Mouse (Mus musculus) midbrain, embryonic 13.5 days (tissue): ENCODE measurements at regions not wholly inside any gene's neighbourhood (a gene's known extent, or its start where the extent isn't known, plus 50 kb on each side); places are given as distances from the start of the nearest gene placed in this dataset.
A peak's percentile ranks its signal among the peaks of the same experiment; 100 is the strongest.
"Not testable (repeated sequence)": the region's sequence is repeated elsewhere in the genome, so short reads cannot be mapped to it uniquely, and the experiment has no call there.

Experiments
- ATAC-seq: fragments of 200-750 bp; cut with Nextera tagmentation; 2 replicates; pipeline ENCODE4 v1.8.0; 2017; ENCODE audit warnings: mild to moderate bottlenecking, moderate TSS enrichment, moderate library complexity
- H3K27ac ChIP-seq: fragments of 300-500 bp; sonication (generic); 2 replicates; pipeline ENCODE4 v1.5.1; 2015; ENCODE audit warnings: inconsistent platforms, mild to moderate bottlenecking, moderate library complexity
- H3K27me3 ChIP-seq: fragments of 300-500 bp; sonication (generic); 2 replicates; pipeline ENCODE4 v1.6.1; 2015; ENCODE audit warnings: mild to moderate bottlenecking, inconsistent platforms
- H3K36me3 ChIP-seq: fragments of 300-500 bp; sonication (generic); 2 replicates; pipeline ENCODE4 v1.6.1; 2015; ENCODE audit warnings: mild to moderate bottlenecking, inconsistent platforms
- H3K4me1 ChIP-seq: fragments of 300-500 bp; sonication (generic); replicated peaks from 2 replicates; pipeline ENCODE4 v1.6.1; 2015; ENCODE audit warnings: inconsistent platforms
- H3K4me2 ChIP-seq: fragments of 300-500 bp; sonication (generic); replicated peaks from 2 replicates; pipeline ENCODE4 v1.6.1; 2015; ENCODE audit warnings: moderate library complexity, mild to moderate bottlenecking, inconsistent platforms
- H3K4me3 ChIP-seq: fragments of 300-500 bp; sonication (generic); replicated peaks from 2 replicates; pipeline ENCODE4 v1.5.1; 2015; ENCODE audit warnings: mild to moderate bottlenecking, inconsistent platforms
- H3K9ac ChIP-seq: fragments of 300-500 bp; sonication (generic); replicated peaks from 2 replicates; pipeline ENCODE4 v1.6.1; 2015; ENCODE audit warnings: mild to moderate bottlenecking, inconsistent platforms
- H3K9me3 ChIP-seq: fragments of 300-500 bp; sonication (generic); 2 replicates; pipeline ENCODE4 v1.6.1; 2016; ENCODE audit warnings: mild to moderate bottlenecking, inconsistent platforms
- WGBS: fragments of 180-500 bp; shearing (Covaris S2); methylation state at CpG from one replicate; pipeline ENCODE4 v1.1.7; 2015; 5-methylcytosine and 5-hydroxymethylcytosine counted together

- Histone ChIP-seq H3K4me1 (no peaks in the 10 kb centered on the region), H3K9ac (no peak overlapping the region), H3K27ac (no peak overlapping the region), H3K27me3 (no peaks in the 10 kb centered on the region), H3K4me3 (no peak overlapping the region), H3K36me3 (no peaks in the 10 kb centered on the region), H3K4me2 (no peak overlapping the region), H3K9me3 (no peaks in the 10 kb centered on the region)
- 73% methylated on average over 2 of the region's 2 CpGs for WGBS
- ATAC-seq: 0 out of 2 replicates have a peak, but pooled peaks have one; percentile 37
Observed at GRCm38 (mm10) chr14:107214391-107214790, 1108.4 kb downstream of the Trim52 start.

- H3K4me2 ChIP-seq: no peak overlapping the region
- no peaks in the 10 kb centered on the region for H3K9me3 ChIP-seq
- no peaks in the 10 kb centered on the region for H3K27me3 ChIP-seq
- no peaks in the 10 kb centered on the region for H3K36me3 ChIP-seq
- no peak overlapping the region for H3K4me3 ChIP-seq
- WGBS: 92% methylated on average over 2 of the region's 2 CpGs
- H3K27ac ChIP-seq: no peak overlapping the region
- no peak for ATAC-seq
- no peak overlapping the region for H3K9ac ChIP-seq
- no peaks in the 10 kb centered on the region for H3K4me1 ChIP-seq
Observed at GRCm38 (mm10) chr14:107264182-107264581, 1158.2 kb downstream of the Trim52 start.

GRCm38 (mm10) chr14:107280346-107280745 is 1174.3 kb downstream of the Trim52 start:
- 89% methylated on average over 7 of the region's 7 CpGs for WGBS
- not testable (repeated sequence) for H3K4me1 ChIP-seq, H3K4me3 ChIP-seq, H3K4me2 ChIP-seq, ATAC-seq, H3K36me3 ChIP-seq, H3K27ac ChIP-seq, H3K9ac ChIP-seq, H3K27me3 ChIP-seq, H3K9me3 ChIP-seq

GRCm38 (mm10) chr14:107329302-107329701 is 1223.3 kb downstream of the Trim52 start:
- Histone ChIP-seq H3K4me1 (no peaks in the 10 kb centered on the region), H3K27me3 (no peaks in the 10 kb centered on the region), H3K9ac (no peak overlapping the region), H3K27ac (no peak overlapping the region), H3K4me3 (no peak overlapping the region), H3K9me3 (no peaks in the 10 kb centered on the region), H3K36me3 (no peaks in the 10 kb centered on the region), H3K4me2 (no peak overlapping the region)
- 80% methylated on average over 1 of the region's 1 CpGs for WGBS
- ATAC-seq: no peak

- H3K9ac ChIP-seq: no peak overlapping the region
- H3K9me3 ChIP-seq: no peaks in the 10 kb centered on the region
- H3K4me2 ChIP-seq: no peak overlapping the region
- H3K4me3 ChIP-seq: no peak overlapping the region
- H3K27me3 ChIP-seq: no peaks in the 10 kb centered on the region
- no peak for ATAC-seq
- H3K36me3 ChIP-seq: no peaks in the 10 kb centered on the region
- H3K4me1 ChIP-seq: no peaks in the 10 kb centered on the region
- no peak overlapping the region for H3K27ac ChIP-seq
Observed at GRCm38 (mm10) chr14:107340205-107340604, 1234.2 kb downstream of the Trim52 start.

- H3K9ac ChIP-seq: no peak overlapping the region
- no peak overlapping the region for H3K4me3 ChIP-seq
- H3K36me3 ChIP-seq: no peaks in the 10 kb centered on the region
- WGBS: 70% methylated on average over 1 of the region's 1 CpGs
- H3K27me3 ChIP-seq: no peaks in the 10 kb centered on the region
- H3K4me2 ChIP-seq: no peak overlapping the region
- no peaks in the 10 kb centered on the region for H3K9me3 ChIP-seq
- no peak overlapping the region for H3K27ac ChIP-seq
- peak; percentile 53; the same call in 1 of the 2 replicates for ATAC-seq
- no peaks in the 10 kb centered on the region for H3K4me1 ChIP-seq
Observed at GRCm38 (mm10) chr14:107362788-107363187, 1256.8 kb downstream of the Trim52 start.
